Mouse (Mus musculus) brain, embryonic 14.5 days (tissue): ENCODE measurements at regions not wholly inside any gene's neighbourhood (a gene's known extent, or its start where the extent isn't known, plus 50 kb on each side); places are given as distances from the start of the nearest gene placed in this dataset.

ENCODE experiments used
- DNase-seq: peaks from one replicate; pipeline ENCODE4 v3.0.0-alpha.2; 2011; ENCODE audit warnings: low read depth
- CTCF ChIP-seq: fragments of 200-500 bp; IDR thresholded peaks from 2 replicates; pipeline ENCODE4 v1.5.1; 2012; ENCODE audit warnings: inconsistent platforms, mild to moderate bottlenecking, moderate library complexity, borderline replicate concordance; ENCODE audit not compliant: insufficient read depth, insufficient read length; ENCODE audit errors: extremely low read depth
- POLR2A ChIP-seq: fragments of 200-500 bp; IDR thresholded peaks from 2 replicates; pipeline ENCODE4 v1.6.1; 2012; ENCODE audit warnings: mild to moderate bottlenecking, inconsistent platforms, borderline replicate concordance; ENCODE audit not compliant: poor library complexity, insufficient read depth, insufficient read length, severe bottlenecking; ENCODE audit errors: extremely low read depth

DNA sequence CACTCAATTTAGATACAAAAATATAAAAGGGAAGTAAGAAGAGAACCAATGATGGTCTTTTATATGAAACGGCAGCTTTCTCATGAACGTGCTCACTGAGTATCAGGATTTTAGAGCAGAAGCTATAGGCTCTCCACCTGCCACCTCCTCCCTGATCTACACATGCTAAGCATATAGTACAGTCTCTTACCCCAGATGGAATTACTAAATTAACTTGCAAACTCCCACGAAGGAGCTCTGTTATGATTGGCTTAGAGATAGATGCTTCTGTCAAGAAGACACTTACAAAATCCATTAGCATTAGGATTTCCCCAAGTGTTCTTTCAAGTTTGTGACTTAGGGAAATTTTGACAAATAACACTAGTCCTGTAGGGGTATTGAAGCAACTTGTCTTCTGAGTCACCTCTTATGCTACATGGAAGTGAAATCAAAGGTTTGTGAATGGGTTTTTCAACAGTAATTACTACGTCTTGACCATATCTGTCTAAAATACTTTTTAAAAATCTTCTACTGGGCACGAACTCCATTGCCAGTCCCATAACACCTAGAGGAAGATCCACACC lies 60.6 kb downstream of the Crygs start:
- no peak for DNase-seq
- no peak for TF ChIP-seq POLR2A
- no peak for TF ChIP-seq CTCF

DNA sequence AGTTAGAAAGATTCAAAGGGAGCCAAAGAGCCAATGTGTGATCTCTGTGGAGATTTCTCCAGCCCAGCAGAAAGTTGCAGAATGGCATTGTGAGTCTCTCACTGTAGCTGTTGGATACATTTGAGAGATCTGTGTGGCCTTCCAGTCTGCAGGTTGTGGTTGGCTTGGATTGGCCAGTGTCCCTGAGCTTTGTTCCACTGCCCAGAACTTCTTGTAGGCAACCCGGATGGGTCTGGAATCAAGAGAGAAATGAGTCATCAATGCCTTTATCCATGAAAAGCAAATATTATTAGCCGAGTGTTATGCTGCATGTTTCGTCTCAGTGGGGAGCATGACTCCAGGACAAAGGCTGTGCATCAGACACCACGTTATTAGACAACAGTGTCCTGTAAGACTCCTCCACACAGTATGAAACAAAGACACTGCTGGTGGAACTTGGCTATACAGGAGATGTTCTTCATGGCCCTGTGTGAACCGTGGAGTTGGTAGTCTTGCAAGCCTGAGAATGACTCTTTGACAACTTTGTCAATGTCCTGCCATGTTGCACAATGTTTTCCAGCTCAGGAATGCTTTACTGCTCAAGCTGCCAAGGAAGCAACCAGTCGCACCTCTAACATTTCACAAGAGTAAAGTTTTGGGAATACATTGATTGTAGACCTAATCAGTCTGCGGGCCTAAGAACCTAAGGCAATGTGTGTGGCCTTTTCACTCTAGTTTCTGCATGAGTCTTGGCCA lies 67.1 kb downstream of the Crygs start:
- DNase-seq = no peak
- no peak for TF ChIP-seq POLR2A
- no peak for TF ChIP-seq CTCF

GRCm38 (mm10) chr16:22743461-22743860 lies 67.9 kb downstream of the Crygs start:
- TF ChIP-seq CTCF (no peak), POLR2A (no peak)
- no peak for DNase-seq

DNA sequence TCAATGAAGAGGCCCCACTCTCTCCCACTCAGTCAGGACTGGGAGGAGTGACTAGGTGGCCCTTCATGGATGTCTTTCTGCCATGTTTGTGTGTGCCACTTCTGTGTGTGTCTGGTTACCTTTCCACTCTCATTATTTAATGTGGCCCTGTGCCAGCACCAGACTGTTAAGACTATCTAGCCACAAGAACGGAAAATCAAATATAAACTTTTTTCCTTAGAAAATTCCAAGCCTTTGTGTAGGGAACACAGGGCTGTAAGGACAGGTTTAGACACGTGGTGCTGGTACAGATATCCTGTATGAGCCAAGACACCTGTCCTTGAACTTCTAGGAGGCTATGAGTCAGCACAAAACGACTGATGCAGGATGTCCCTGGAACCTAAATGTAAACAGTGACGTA lies 69.9 kb downstream of the Crygs start:
- DNase-seq = no peak

GRCm38 (mm10) chr16:22734529-22735022 lies 76.8 kb downstream of the Crygs start:
- peak; percentile 64 for DNase-seq
- TF ChIP-seq POLR2A = no peak
- no peak for TF ChIP-seq CTCF

More for the DNA sequence above, 69.9 kb downstream of the Crygs start:
- no peak for TF ChIP-seq POLR2A
- TF ChIP-seq CTCF = no peak

GRCm38 (mm10) chr16:22733772-22734528 lies 76.9 kb upstream of the Dgkg start:
- DNase-seq = peak; percentile 44
- TF ChIP-seq POLR2A = no peak
- TF ChIP-seq CTCF = no peak

DNA sequence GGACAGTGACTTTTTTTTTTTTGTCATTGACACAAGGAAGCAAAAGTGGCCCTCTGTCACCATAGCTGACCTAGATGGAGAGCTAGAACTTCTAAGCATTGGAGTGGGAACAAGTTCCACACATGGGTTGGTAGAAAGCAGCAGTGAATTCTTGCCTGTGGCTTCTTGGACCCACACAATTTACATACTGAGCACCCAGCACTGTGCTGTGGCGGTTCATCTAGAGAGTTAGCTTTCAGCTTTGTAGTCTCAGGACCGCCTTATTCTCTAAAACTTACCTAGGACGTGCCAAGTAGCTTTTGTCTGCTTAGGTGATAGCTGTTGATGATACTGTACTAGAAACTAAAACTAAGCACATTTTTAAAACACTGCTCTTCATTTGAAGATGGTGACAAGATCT lies 72.1 kb upstream of the Dgkg start:
- TF ChIP-seq CTCF (no peak), POLR2A (no peak)
- no peak for DNase-seq

DNA sequence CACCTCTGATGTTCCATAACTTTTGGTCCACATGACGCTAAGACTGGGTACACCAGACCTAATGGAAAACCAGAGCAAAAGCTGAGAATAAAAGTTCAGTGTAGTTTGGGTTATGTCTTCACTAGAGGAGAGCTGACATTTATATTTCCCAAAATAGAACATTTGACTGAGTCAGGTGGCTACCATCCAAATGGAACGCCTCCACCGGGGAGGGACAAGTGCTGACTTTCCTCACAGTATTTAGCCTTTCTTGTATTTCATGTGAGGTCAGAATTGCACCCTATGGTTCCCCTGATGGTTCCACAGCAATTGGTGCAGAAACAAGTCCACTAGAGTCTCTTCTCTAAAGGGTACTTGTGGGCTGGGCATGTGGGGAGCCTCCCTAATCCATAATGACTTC lies 68.2 kb upstream of the Dgkg start:
- DNase-seq = no peak
- TF ChIP-seq POLR2A (no peak), CTCF (no peak)

- DNase-seq = no peak
- TF ChIP-seq POLR2A (no peak), CTCF (no peak)
Measured at GRCm38 (mm10) chr16:22723333-22723732, 66.3 kb upstream of the Dgkg start.

GRCm38 (mm10) chr16:22719791-22720190 lies 62.8 kb upstream of the Dgkg start:
- TF ChIP-seq CTCF (no peak), POLR2A (no peak)
- peak; percentile 31 for DNase-seq

DNA sequence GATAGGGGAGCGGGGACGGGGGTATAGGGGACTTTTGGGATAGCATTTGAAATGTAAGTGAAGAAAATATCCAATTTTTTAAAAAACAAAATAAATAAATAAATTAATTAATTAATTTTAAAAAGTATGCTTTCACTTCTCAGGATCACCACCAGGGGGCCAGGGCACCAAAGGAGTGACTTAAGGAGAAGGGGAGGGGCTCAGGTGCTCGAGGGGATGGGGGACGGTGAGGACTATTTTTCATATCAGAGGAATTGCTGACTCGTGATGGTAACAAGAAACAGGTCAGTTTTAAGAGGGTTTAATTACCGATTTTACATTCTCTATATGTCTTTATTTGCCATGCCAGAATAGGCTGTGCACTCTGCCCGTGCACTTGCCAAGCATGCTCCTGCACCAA lies 62.3 kb upstream of the Dgkg start:
- peak; percentile 8 for DNase-seq
- TF ChIP-seq CTCF (peak; percentile 42; the same call in 1 of the 2 replicates), POLR2A (no peak)

- TF ChIP-seq CTCF (no peak), POLR2A (no peak)
- DNase-seq = no peak
Measured at GRCm38 (mm10) chr16:22717462-22717861, 60.4 kb upstream of the Dgkg start.
